ENCODE assay signal across 26 mouse cellular contexts in the genomic region with DNA sequence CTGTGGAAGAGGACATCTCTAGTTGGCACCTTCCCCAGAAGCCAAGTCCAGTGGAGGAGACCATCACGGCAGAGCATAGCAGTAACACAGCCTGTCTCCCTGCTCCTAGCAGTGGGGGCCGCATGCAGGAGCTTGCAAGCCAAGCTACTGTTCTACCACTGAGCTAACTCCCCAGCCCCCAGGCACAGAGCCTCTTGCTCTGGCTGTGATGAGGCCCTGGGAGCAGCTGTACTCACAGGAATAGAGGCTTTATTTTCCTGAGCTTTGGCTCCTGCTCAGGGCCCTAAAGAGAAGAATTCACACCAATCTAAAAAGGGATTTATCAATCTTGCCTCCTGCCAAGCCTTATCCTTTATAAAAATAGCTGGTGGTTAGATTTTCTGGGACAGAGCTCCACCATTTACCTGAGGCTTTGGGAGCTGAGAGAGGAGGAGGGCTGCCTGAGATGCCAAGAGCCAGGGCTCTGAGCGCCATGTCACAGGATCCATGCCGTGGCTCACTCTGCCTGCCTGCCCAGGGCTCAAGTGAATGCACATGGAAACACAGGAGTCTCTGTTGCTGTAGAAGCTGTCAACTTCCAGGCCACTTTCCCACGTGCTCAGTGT.
A peak's percentile ranks its signal among the peaks of the same experiment; 100 is the strongest.
DNase-seq lines count a peak whose midpoint lies in the region; ATAC-seq lines count a peak whose summit lies in the region.
"Had no signal": no experiment of that assay in that cellular context is flagged by ENCODE, and none has a peak within 500 bp of the region (broad histone marks: within the 10 kb centered on the region; RNA-seq: fewer than 3 reads in every experiment).

No protein-coding gene starts in this region.

- no peak overlapping the region for H3K4me2 ChIP-seq in midbrain, embryonic 13.5 days (replicated peaks)
- H3K4me2 ChIP-seq: forebrain, embryonic 13.5 days; kidney, embryonic 15.5 days; lung, embryonic 15.5 days; midbrain, embryonic 11.5 days; neural tube, embryonic 12.5 days had no signal

- H3K9me3 ChIP-seq in midbrain, embryonic 13.5 days: no peaks in the 10 kb centered on the region
- H3K9me3 ChIP-seq: forebrain, embryonic 13.5 days; kidney, embryonic 15.5 days; lung, embryonic 15.5 days; neural tube, embryonic 12.5 days had no signal

- no peaks in the 10 kb centered on the region for H3K36me3 ChIP-seq in midbrain, embryonic 13.5 days
- H3K36me3 ChIP-seq: kidney, embryonic 15.5 days; lung, embryonic 15.5 days; neural tube, embryonic 12.5 days had no signal

- 73% methylated on average over 5 of the region's 5 CpGs for WGBS in midbrain, embryonic 13.5 days

- H3K27me3 ChIP-seq in midbrain, embryonic 13.5 days: no peaks in the 10 kb centered on the region
- H3K27me3 ChIP-seq: forebrain, embryonic 13.5 days; kidney, embryonic 15.5 days; lung, embryonic 15.5 days; neural tube, embryonic 12.5 days; Patski had no signal

- H3K27ac ChIP-seq in midbrain, embryonic 13.5 days: no peak overlapping the region
- H3K27ac ChIP-seq: forebrain, embryonic 13.5 days; gastrocnemius, adult 2 months; hindbrain, postnatal 0 days; kidney, embryonic 15.5 days; liver, embryonic 14.5 days; lung, embryonic 15.5 days; macrophage; neural tube, embryonic 12.5 days had no signal

- ATAC-seq in frontal cortex, adult (ENCODE audit: low TSS enrichment): peak; percentile 73
- ATAC-seq in erythroid progenitor cell, adult 5-6 weeks (replicated peaks; ENCODE audit: low FRiP score, poor library complexity, severe bottlenecking): no peak
- ATAC-seq in midbrain, embryonic 13.5 days: no peak
- ATAC-seq: CD4-positive, CD25-positive, alpha-beta regulatory T cell, adult 4 months; forebrain, embryonic 13.5 days; hindbrain, postnatal 0 days; intestine, postnatal 0 days; Patski had no signal

- no peak overlapping the region for H3K9ac ChIP-seq in midbrain, embryonic 13.5 days (replicated peaks)
- H3K9ac ChIP-seq: forebrain, embryonic 13.5 days; kidney, embryonic 15.5 days; liver, embryonic 14.5 days; lung, embryonic 15.5 days; neural tube, embryonic 12.5 days had no signal

- intact Hi-C loops in left cerebral cortex, postnatal 4 days (cut with DNase I): no loop called here
- intact Hi-C loops in left cerebral cortex, postnatal 36 days (cut with DNase I): no loop called here

- no peak for DNase-seq in frontal cortex, postnatal 25 days (ENCODE audit: low spot score in 2 of 2)
- DNase-seq in left cerebral cortex, adult 11 months (ENCODE audit: low spot score): peak; percentile 12
- no peak for DNase-seq in left cerebral cortex, postnatal 4 days
- DNase-seq in fat pad, adult 2 months (ENCODE audit: extremely low read depth, low read depth, low spot score): peak; percentile 5
- DNase-seq in left cerebral cortex, postnatal 36 days (ENCODE audit: low spot score in 2 of 2): peak; percentile 16 to 41
- DNase-seq: adrenal gland, adult 8-10 months; cerebellum, adult 18-20 months; gastrocnemius, adult 2 months; heart, postnatal 4 days; kidney, postnatal 4 days; spleen, adult 18-20 months; thymus, adult 2 months had no signal

- H3K4me3 ChIP-seq in midbrain, embryonic 13.5 days (replicated peaks): no peak overlapping the region
- H3K4me3 ChIP-seq: forebrain, embryonic 13.5 days; gastrocnemius, adult 2 months; kidney, embryonic 15.5 days; lung, embryonic 15.5 days; neural tube, embryonic 12.5 days had no signal

- H3K4me1 ChIP-seq in midbrain, embryonic 13.5 days (replicated peaks): no peaks in the 10 kb centered on the region
- H3K4me1 ChIP-seq: forebrain, embryonic 13.5 days; kidney, embryonic 15.5 days; lung, embryonic 15.5 days; neural tube, embryonic 12.5 days had no signal

Comparison
In these comparisons a context has a peak if more than half of its experiments do, and no peak if none do; other contexts are left out.
1. DNase-seq: peak in left cerebral cortex, adult 11 months (single experiment), fat pad, adult 2 months (single experiment) and left cerebral cortex, postnatal 36 days (2 of 2); none in frontal cortex, postnatal 25 days (0 of 2) and left cerebral cortex, postnatal 4 days (single experiment).